Mouse (Mus musculus) limb, embryonic 12.5 days (tissue): ENCODE data around the gene AI413582. TPM values are rescaled to one million over a fixed set of nuclear protein-coding genes. Genes with fewer than 3 reads are reported as not detected.

ENCODE experiments used
- ATAC-seq: fragments of 200-750 bp; cut with Nextera tagmentation; 2 replicates; pipeline ENCODE4 v1.8.0; 2017; ENCODE audit warnings: low read depth, moderate TSS enrichment; ENCODE audit not compliant: insufficient number of reproducible peaks, insufficient read depth, low FRiP score, low TSS enrichment
- H3K27ac ChIP-seq: fragments of 300-500 bp; sonication (generic); 2 replicates; pipeline ENCODE4 v1.5.1; 2016; ENCODE audit warnings: mild to moderate bottlenecking, moderate library complexity
- H3K27me3 ChIP-seq: fragments of 300-500 bp; sonication (generic); 2 replicates; pipeline ENCODE4 v1.6.1; 2016; ENCODE audit warnings: mild to moderate bottlenecking, moderate library complexity
- H3K36me3 ChIP-seq: fragments of 300-500 bp; sonication (generic); 2 replicates; pipeline ENCODE4 v1.6.1; 2016; ENCODE audit warnings: mild to moderate bottlenecking, moderate library complexity
- H3K4me1 ChIP-seq: fragments of 300-500 bp; sonication (generic); replicated peaks from 2 replicates; pipeline ENCODE4 v1.6.1; 2016
- H3K4me2 ChIP-seq: fragments of 300-500 bp; sonication (generic); 2 replicates; pipeline ENCODE4 v1.6.1; 2016; ENCODE audit warnings: mild to moderate bottlenecking, moderate library complexity
- H3K4me3 ChIP-seq: fragments of 300-500 bp; sonication (generic); replicated peaks from 2 replicates; pipeline ENCODE4 v1.5.1; 2016; ENCODE audit warnings: mild to moderate bottlenecking
- H3K9ac ChIP-seq: fragments of 300-500 bp; sonication (generic); replicated peaks from 2 replicates; pipeline ENCODE4 v1.6.1; 2016; ENCODE audit warnings: mild to moderate bottlenecking, moderate library complexity
- H3K9me3 ChIP-seq: fragments of 300-500 bp; sonication (generic); 2 replicates; pipeline ENCODE4 v1.6.1; 2016; ENCODE audit warnings: mild to moderate bottlenecking, moderate library complexity
- WGBS: fragments of 180-500 bp; shearing (Covaris S2); methylation state at CpG from one replicate; pipeline ENCODE4 v1.1.7; 2016; 5-methylcytosine and 5-hydroxymethylcytosine counted together
- polyA plus RNA-seq: library from polyadenylated mRNA; unstranded; fragments of >200 nt; fragmentation: Nextera tagmentation; extraction: Ambion mirVana; gene quantifications from 2 replicates; pipeline ENCODE4 v1.2.1, GENCODE M21; 2016

Gene AI413582
- 14.9 and 16.6 TPM in 2 replicates for polyA plus RNA-seq

DNA sequence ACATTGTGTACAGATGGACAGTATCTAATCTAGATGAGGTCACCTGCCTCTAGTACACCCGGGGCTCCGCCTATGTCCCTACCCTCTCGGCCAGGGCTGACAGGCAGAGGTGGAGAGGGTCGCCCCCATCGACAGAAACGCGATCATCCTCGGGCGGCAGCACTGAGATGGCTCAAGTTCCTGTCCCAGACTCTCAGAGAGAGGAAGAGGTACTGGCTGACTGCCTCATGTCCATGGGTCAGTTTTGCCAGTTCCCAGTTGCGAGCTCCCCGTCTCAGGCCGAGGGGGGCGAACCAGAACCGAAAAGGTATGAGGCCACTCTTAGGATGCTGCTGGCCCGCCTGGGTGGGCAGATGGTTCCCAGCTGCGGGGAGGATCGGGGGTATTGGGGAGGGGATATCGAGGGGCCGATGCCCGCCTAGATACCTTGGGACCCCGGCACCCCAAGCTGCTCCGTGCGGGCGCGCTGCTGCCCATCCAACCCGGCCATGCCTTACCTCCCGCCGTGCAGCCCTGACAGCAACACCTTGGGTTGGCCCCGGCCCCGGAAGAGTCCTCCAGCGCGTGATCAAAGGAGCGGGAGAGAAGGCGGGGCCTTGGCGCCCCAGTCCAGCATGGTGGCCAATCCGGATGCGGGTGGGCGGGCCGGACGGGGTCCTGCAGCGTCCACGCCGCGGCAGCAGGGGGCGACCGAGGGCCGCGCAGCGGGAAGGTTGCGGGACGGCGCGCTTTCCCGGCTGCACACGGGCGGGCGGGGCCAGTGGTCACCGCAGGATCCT is at the start of gene AI413582:
Gene AI413582 (minus strand): TSS at position 594 of the 779 bp plus-strand sequence.
- H3K4me1 ChIP-seq: peaks cover 31% of the 10 kb centered on the region
- H3K4me3 ChIP-seq: peak within 1 kb of the TSS; percentile 50
- no peaks in the 10 kb centered on the region for H3K9me3 ChIP-seq
- WGBS: under 1% methylated on average over 58 of the region's 58 CpGs
- peak within 1 kb of the TSS; percentile 20 for H3K27ac ChIP-seq
- peak; percentile 84 for ATAC-seq
- H3K27me3 ChIP-seq: no peaks in the 10 kb centered on the region
- peaks cover 26% of the 10 kb centered on the region for H3K36me3 ChIP-seq
- H3K9ac ChIP-seq: peak within 1 kb of the TSS; percentile 51
- H3K4me2 ChIP-seq: peak within 1 kb of the TSS; percentile 95

DNA sequence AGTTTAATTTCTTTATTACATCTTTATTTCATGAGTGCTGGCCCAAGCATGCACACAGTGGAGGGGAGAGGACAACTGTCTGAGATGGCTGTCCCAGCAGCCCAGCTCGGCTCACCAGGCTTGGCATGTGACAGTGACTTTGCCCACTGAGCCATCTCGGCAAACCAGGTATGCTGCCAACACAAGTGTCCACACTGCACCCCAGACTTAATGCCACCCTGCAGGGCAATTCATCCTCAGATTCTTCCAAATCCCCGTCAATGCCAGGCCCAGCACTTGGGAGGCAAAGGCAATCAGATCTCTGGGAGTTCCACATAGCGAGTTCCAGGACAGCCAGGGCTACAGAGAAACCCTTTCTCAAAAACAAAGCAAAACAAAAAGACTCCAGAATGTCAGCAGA is 47.5 kb upstream of the AI413582 start:
- Histone ChIP-seq H3K9ac (no peak overlapping the region; the same call in 1 of the 2 replicates), H3K4me2 (no peak overlapping the region), H3K27me3 (no peaks in the 10 kb centered on the region), H3K4me3 (no peak overlapping the region), H3K36me3 (peaks cover 37% of the 10 kb centered on the region), H3K9me3 (peaks cover 15% of the 10 kb centered on the region), H3K4me1 (peaks cover 34% of the 10 kb centered on the region), H3K27ac (no peak overlapping the region)
- no peak for ATAC-seq
- 85% methylated on average over 4 of the region's 4 CpGs for WGBS

DNA sequence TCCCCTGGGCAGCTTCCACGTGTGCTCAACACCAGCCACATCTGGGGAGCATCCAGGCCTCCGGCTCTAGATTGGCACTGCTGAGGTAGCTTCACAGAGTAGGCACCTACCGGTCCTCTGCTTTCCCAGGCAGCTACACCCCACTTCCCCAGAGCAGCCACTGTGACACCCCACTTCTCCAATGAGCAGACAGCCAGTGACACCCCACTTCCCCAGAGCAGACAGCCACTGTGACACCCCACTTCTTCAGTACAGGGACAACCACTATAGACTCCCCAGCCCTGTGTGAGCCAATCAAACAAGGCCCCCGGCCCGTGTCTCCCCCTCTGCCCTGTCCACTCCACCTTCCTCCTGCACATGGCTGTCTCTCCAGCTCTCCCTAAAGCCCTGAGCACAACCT is 46.4 kb upstream of the AI413582 start:
- Histone ChIP-seq H3K27me3 (no peaks in the 10 kb centered on the region), H3K36me3 (peaks cover 34% of the 10 kb centered on the region), H3K4me1 (peaks cover 34% of the 10 kb centered on the region), H3K9me3 (0 out of 2 replicates have a peak, but pooled peaks cover 6% of the 10 kb centered on the region), H3K9ac (no peak overlapping the region), H3K27ac (no peak overlapping the region), H3K4me3 (no peak overlapping the region), H3K4me2 (no peak overlapping the region)
- WGBS: 78% methylated on average over 5 of the region's 5 CpGs
- ATAC-seq: no peak

DNA sequence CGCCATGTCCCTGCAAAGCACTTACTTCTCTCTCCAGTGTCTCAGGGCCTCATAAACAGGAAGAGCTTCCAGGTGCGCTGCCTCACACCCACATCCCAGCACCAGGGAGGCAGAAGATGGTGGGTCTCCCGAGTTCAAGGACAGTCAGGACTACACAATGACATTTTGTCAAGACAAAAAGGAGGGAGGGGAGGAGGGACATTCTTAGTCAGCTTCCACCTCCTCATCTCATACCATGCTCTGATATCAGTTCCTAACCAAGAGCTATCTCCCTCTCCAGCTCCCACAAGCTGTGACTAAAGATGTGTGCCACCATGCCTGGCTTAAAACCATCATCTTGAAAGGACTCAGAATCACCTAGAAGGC is 45.9 kb upstream of the AI413582 start:
- Histone ChIP-seq H3K27ac (no peak overlapping the region; the same call in 1 of the 2 replicates), H3K36me3 (peaks cover 32% of the 10 kb centered on the region), H3K27me3 (no peaks in the 10 kb centered on the region), H3K4me2 (no peak overlapping the region), H3K4me1 (peaks cover 34% of the 10 kb centered on the region), H3K9ac (no peak overlapping the region), H3K4me3 (no peak overlapping the region), H3K9me3 (0 out of 2 replicates have a peak, but pooled peaks cover 1% of the 10 kb centered on the region)
- ATAC-seq: no peak
- WGBS: 64% methylated on average over 3 of the region's 3 CpGs

DNA sequence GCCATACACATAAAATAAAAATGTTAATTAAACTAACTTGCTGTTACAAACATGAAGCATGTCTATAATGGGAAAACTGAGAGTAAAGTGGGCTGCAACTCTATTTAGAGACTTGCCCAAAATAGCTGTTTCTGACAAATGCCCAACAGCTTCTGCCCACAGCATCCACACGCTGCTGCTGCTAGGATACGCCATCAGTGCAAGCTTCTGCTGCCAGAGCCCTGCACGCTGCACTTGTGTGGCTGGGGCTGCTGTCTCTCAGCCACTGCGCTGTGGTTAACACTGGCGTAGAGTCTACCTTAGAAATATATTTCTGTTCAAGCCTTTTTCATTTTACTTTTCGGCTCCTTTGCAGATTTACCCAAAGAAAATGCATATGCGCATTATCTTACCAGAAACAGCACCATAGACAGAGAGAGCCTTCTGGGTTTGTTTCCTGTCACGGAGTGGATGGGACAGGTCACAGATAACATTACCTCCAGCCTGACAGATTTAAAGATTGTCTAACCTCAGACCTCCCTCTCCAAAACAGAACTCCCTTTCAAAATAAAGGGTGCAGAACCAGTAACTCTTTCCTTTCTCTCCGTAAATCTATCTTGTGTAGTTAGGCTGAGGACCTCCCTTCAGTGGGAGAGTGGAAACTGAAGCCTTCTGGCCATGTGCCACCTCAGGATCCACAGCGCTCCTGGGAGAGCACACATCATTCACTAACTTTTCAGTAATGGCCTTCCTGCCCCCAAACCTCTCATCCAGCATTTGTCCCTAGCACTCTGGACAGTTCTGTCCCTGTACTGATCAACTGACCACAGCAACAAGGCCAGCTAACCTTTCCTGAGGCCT is 45.3 kb upstream of the AI413582 start:
- ATAC-seq: no peak
- WGBS: 84% methylated on average over 10 of the region's 10 CpGs
- H3K9me3 ChIP-seq: no peaks in the 10 kb centered on the region
- no peak overlapping the region; the same call in none of the 2 replicates for H3K27ac ChIP-seq
- H3K36me3 ChIP-seq: peaks cover 32% of the 10 kb centered on the region
- no peaks in the 10 kb centered on the region for H3K27me3 ChIP-seq
- no peak overlapping the region for H3K9ac ChIP-seq
- no peak overlapping the region for H3K4me3 ChIP-seq
- H3K4me1 ChIP-seq: peaks cover 34% of the 10 kb centered on the region
- H3K4me2 ChIP-seq: no peak overlapping the region

DNA sequence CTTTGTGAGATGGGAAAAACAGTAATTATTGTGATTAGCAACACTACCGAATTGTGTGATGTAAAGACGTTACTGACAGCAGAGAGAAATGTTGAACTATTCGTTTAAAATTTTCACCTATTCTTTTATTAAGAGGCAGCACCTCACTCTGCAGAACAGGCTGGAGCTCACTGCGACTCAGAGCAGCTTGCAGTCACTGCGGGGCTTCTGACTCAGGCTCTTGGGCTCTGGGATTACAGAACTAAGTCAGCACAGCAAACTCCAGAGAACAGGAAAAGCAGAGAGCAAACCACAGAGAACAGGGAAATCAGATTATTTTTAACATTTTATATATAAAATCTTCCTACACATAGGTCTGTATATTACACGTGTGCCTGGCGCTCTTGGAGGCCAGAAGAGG is 44.0 kb upstream of the AI413582 start:
- Histone ChIP-seq H3K4me1 (peaks cover 38% of the 10 kb centered on the region), H3K36me3 (peaks cover 32% of the 10 kb centered on the region)

DNA sequence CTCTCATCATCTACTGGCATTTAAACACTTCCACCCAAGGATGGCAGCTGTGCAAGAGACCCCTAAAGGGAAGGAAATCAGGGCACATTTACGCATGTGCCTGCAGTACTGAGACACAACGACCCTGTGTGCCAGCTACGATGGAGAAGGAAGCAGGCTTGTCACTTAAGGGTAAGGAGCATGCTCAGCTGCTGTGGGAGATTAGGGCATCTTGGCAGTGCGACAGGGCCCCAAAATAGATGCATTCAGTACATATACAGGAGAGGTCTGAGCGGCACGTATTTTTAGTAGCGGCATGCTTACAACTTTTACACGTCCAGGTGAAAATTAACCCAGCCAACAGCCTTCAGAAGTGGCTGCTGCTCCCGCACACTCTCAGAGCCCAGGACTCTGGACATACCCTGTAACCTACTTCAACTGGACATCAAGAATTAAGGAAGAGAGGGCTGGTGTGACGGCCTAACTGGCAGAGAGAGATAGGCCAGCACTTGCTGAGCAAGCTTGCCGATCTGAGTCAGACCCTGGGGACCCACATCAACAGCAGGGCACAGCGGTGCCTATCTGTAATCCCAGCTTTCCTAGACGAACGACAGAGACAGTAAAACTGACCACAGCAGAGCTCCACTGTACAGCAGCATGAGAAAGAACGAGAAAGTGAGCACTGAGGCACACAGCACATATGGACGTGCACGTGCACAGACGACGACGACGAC is 38.1 kb upstream of the AI413582 start:
- no peaks in the 10 kb centered on the region for H3K9me3 ChIP-seq
- peaks cover 39% of the 10 kb centered on the region for H3K4me1 ChIP-seq
- H3K9ac ChIP-seq: no peak overlapping the region
- H3K27ac ChIP-seq: no peak overlapping the region
- H3K27me3 ChIP-seq: no peaks in the 10 kb centered on the region
- H3K4me2 ChIP-seq: no peak overlapping the region
- no peak overlapping the region for H3K4me3 ChIP-seq
- 77% methylated on average over 21 of the region's 21 CpGs for WGBS
- peaks cover 16% of the 10 kb centered on the region for H3K36me3 ChIP-seq
- no peak for ATAC-seq

More for the DNA sequence above, 44.0 kb upstream of the AI413582 start:
- H3K9me3 ChIP-seq: no peaks in the 10 kb centered on the region
- H3K4me3 ChIP-seq: no peak overlapping the region
- WGBS: 83% methylated on average over 7 of the region's 7 CpGs
- no peak overlapping the region for H3K9ac ChIP-seq
- H3K27me3 ChIP-seq: no peaks in the 10 kb centered on the region
- no peak overlapping the region for H3K27ac ChIP-seq
- H3K4me2 ChIP-seq: no peak overlapping the region
- ATAC-seq: no peak

DNA sequence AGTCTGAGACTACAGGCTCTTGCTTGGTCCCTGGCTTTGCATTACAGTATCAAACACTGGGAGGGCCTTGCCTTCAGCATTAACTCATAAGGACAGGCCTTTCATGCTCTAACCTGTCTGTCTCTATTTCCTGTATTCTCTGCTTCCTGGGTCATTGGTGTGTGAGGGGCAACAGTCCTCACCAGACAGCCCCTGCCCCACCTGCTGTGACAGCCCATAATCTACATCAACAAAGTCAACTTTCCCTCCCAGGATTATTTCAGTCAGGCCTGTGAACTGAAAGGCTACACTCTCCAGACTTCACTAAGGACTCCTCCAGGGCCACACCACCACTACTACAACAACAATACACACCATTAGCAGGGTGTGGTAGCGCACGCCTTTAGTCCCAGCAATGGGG is 37.5 kb upstream of the AI413582 start:
- H3K4me3 ChIP-seq: no peak overlapping the region
- ATAC-seq: no peak
- 90% methylated on average over 2 of the region's 2 CpGs for WGBS

DNA sequence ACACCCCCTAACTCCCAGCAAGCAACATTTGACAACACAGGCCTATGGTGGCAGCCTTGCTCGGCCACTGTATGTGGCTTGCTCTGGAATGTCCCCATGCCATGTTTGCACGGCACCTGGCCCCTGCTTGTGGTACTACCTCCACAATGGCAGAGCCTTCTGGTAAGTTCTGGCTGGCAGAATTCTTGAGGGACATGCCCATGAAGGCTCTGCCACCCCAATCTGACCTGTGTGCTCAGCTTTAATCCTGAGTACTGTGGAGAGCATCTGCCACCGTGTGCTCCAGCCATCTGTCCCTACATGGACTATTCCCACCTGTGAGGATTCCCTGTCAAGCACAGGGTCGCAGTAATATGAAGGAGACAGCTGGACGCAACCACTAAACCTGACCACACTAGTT is 35.3 kb upstream of the AI413582 start:
- Histone ChIP-seq H3K27ac (0 out of 2 replicates have a peak overlapping the region, but pooled peaks have one; percentile 18), H3K9me3 (no peaks in the 10 kb centered on the region), H3K4me1 (peaks cover 45% of the 10 kb centered on the region), H3K27me3 (no peaks in the 10 kb centered on the region), H3K4me2 (no peak overlapping the region), H3K4me3 (no peak overlapping the region), H3K36me3 (peaks cover 17% of the 10 kb centered on the region), H3K9ac (no peak overlapping the region)
- WGBS: 78% methylated on average over 5 of the region's 5 CpGs
- no peak for ATAC-seq

More for the DNA sequence above, 37.5 kb upstream of the AI413582 start:
- Histone ChIP-seq H3K27me3 (no peaks in the 10 kb centered on the region), H3K36me3 (peaks cover 12% of the 10 kb centered on the region), H3K4me2 (no peak overlapping the region), H3K27ac (no peak overlapping the region), H3K9ac (no peak overlapping the region; the same call in 1 of the 2 replicates), H3K4me1 (peaks cover 39% of the 10 kb centered on the region), H3K9me3 (no peaks in the 10 kb centered on the region)

DNA sequence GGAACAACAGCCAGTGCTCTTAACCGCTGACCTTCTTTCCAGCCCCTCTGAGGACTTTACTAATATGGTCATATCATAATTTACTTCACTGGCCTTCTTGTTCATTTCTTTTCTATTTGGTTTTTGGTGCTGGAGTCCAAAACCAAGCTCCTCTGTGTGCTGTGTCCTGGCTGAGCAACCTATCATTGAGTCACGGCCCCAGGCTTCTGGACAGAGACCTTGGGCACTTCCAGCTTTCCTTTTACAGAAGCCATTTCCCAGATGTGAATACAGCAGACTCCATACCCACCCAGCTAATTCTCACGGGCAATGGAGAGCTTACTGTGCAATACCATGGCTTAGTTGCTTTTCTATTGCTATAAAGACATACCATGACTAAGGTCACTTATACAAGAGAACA is 34.7 kb upstream of the AI413582 start:
- 86% methylated on average over 3 of the region's 3 CpGs for WGBS
- no peak overlapping the region for H3K9ac ChIP-seq
- no peak overlapping the region for H3K4me3 ChIP-seq
- no peak overlapping the region for H3K4me2 ChIP-seq
- H3K4me1 ChIP-seq: peaks cover 45% of the 10 kb centered on the region
- no peaks in the 10 kb centered on the region for H3K9me3 ChIP-seq
- ATAC-seq: no peak
- peaks cover 23% of the 10 kb centered on the region for H3K36me3 ChIP-seq
- H3K27me3 ChIP-seq: no peaks in the 10 kb centered on the region
- H3K27ac ChIP-seq: no peak overlapping the region
